Mouse (Mus musculus): ENCODE results near the gene Rnaseh2a.

GRCm38 (mm10) chr8:84966603-84967002 is 3.0 kb downstream of the Rnaseh2a start:
- no peak for TF ChIP-seq CTCF (IDR thresholded peaks at IDR 0.05; ENCODE audit: borderline replicate concordance, insufficient read depth, low read length)
- no peak; the same call in 1 of the 2 replicates for TF ChIP-seq POLR2A (IDR thresholded peaks at IDR 0.05; ENCODE audit: low read depth, low read length)

Measured in embryonic fibroblast, embryonic 13.5 days (primary cell).